ENCODE assay signal across 13 mouse cellular contexts in genomic region chr2:127338012-127338411, GRCm38 (mm10). TPM values are rescaled to one million over a fixed set of nuclear protein-coding genes. Genes with fewer than 3 reads are reported as not detected.
DNase-seq lines count a peak whose midpoint lies in the region; ATAC-seq and TF ChIP-seq lines count a peak whose summit lies in the region.
"Had no signal": no experiment of that assay in that cellular context is flagged by ENCODE, and none has a peak within 500 bp of the region (broad histone marks: within the 10 kb centered on the region; RNA-seq: fewer than 3 reads in every experiment).

No protein-coding gene starts in this region.

- no peak for DNase-seq in heart, adult 8-10 months (ENCODE audit: low spot score)
- no peak for DNase-seq in liver, embryonic 14.5 days (ENCODE audit: low read depth in 3 of 3, low spot score in 3 of 3)
- peak; percentile 37 to 66 for DNase-seq in spleen, postnatal 4 days (ENCODE audit: low spot score in 2 of 2)
- DNase-seq in left cerebral cortex, postnatal 36 days (ENCODE audit: low spot score in 2 of 2) = no peak
- DNase-seq: adrenal gland, postnatal 10 days had no signal

- 71% methylated on average over 7 of the region's 7 CpGs for WGBS in heart, embryonic 13.5 days
- WGBS in liver, embryonic 14.5 days (ENCODE audit: insufficient replicate concordance) = 41% methylated on average over 7 of the region's 7 CpGs

- TF ChIP-seq CTCF in liver, embryonic 14.5 days (IDR thresholded peaks at IDR 0.05; ENCODE audit: low read depth) = no peak

- H3K9ac ChIP-seq in heart, embryonic 13.5 days = peak overlapping the region; percentile 83
- no peak overlapping the region for H3K9ac ChIP-seq in liver, embryonic 14.5 days (replicated peaks)
- H3K9ac ChIP-seq: forebrain, embryonic 13.5 days; stomach, embryonic 15.5 days had no signal

- intact Hi-C loops in left cerebral cortex, postnatal 36 days (cut with DNase I) = loop anchor here (10.0 kb wide), 1 partner anchor 173 kb away; no protein-coding TSS in a partner anchor

- no peaks in the 10 kb centered on the region for H3K36me3 ChIP-seq in heart, embryonic 13.5 days
- peaks cover 8% of the 10 kb centered on the region for H3K36me3 ChIP-seq in megakaryocyte, embryonic 14.5 days (replicated peaks; ENCODE audit: low read length)
- H3K36me3 ChIP-seq in liver, embryonic 14.5 days (replicated peaks; ENCODE audit: control insufficient read depth, insufficient read depth, low read depth) = no peaks in the 10 kb centered on the region
- H3K36me3 ChIP-seq: stomach, embryonic 15.5 days had no signal

- H3K4me2 ChIP-seq in heart, embryonic 13.5 days = peak overlapping the region; percentile 91
- peak overlapping the region; percentile 67; the same call in 1 of the 2 replicates for H3K4me2 ChIP-seq in liver, embryonic 14.5 days (ENCODE audit: low read depth)
- H3K4me2 ChIP-seq: forebrain, embryonic 13.5 days had no signal

- H3K27me3 ChIP-seq in heart, embryonic 13.5 days (replicated peaks) = peaks cover 49% of the 10 kb centered on the region
- peaks cover 16% of the 10 kb centered on the region for H3K27me3 ChIP-seq in megakaryocyte, embryonic 14.5 days (replicated peaks)
- peaks cover 11% of the 10 kb centered on the region for H3K27me3 ChIP-seq in liver, embryonic 14.5 days (ENCODE audit: control insufficient read depth, insufficient read depth, low read length)

- TF ChIP-seq EP300 in liver, embryonic 14.5 days (IDR thresholded peaks at IDR 0.05; ENCODE audit: low read depth) = no peak

- no peaks in the 10 kb centered on the region for H3K9me3 ChIP-seq in heart, embryonic 13.5 days
- no peaks in the 10 kb centered on the region for H3K9me3 ChIP-seq in megakaryocyte, embryonic 14.5 days
- no peaks in the 10 kb centered on the region for H3K9me3 ChIP-seq in liver, embryonic 14.5 days (ENCODE audit: control insufficient read depth, low read length)
- H3K9me3 ChIP-seq: forebrain, embryonic 13.5 days; stomach, embryonic 15.5 days had no signal

- peaks cover 34% of the 10 kb centered on the region for H3K4me1 ChIP-seq in heart, embryonic 13.5 days
- peaks cover 86% of the 10 kb centered on the region for H3K4me1 ChIP-seq in megakaryocyte, embryonic 14.5 days
- peaks cover 0 to 10% of the 10 kb centered on the region in 2 experiments; a peak in 3 of 4 replicates for H3K4me1 ChIP-seq in liver, embryonic 14.5 days (replicated peaks; ENCODE audit: control insufficient read depth in 2 of 2, insufficient read depth in 2 of 2, low read length in 1 of 2)

- H3K4me3 ChIP-seq in heart, embryonic 13.5 days = peak overlapping the region; percentile 68
- peak overlapping the region; percentile 83 for H3K4me3 ChIP-seq in megakaryocyte, embryonic 14.5 days (replicated peaks)
- H3K4me3 ChIP-seq in liver, embryonic 14.5 days (ENCODE audit: insufficient read depth in 1 of 2, low read depth in 2 of 2, low read length in 2 of 2) = no peak overlapping the region
- H3K4me3 ChIP-seq: forebrain, embryonic 13.5 days had no signal

- ATAC-seq in heart, embryonic 13.5 days (ENCODE audit: extremely low read depth, insufficient number of reproducible peaks, low FRiP score, low TSS enrichment) = no peak
- no peak for ATAC-seq in megakaryocyte, adult 5-6 weeks (ENCODE audit: poor library complexity, severe bottlenecking)
- no peak for ATAC-seq in liver, embryonic 14.5 days (ENCODE audit: insufficient read depth)
- ATAC-seq in megakaryocyte-erythroid progenitor cell, adult 5-6 weeks (replicated peaks; ENCODE audit: low FRiP score, low TSS enrichment, poor library complexity, severe bottlenecking) = no peak
- ATAC-seq: forebrain, embryonic 13.5 days had no signal

- H3K27ac ChIP-seq in heart, embryonic 13.5 days (replicated peaks) = 0 out of 2 replicates have a peak overlapping the region, but pooled peaks have one; percentile 74
- no peak overlapping the region for H3K27ac ChIP-seq in liver, embryonic 14.5 days
- H3K27ac ChIP-seq: forebrain, embryonic 13.5 days; stomach, embryonic 15.5 days had no signal

RNA-seq across cellular contexts. Expression of gene Astl, which starts 0.4 kb away (rescaled TPM):
- polyA plus RNA-seq in heart, embryonic 13.5 days (2015; fragmentation: Nextera tagmentation; extraction: Ambion mirVana) = not detected in 2 replicates
- total RNA-seq in heart, adult 8-10 months (2022) = not detected
- not detected in 2 replicates for polyA plus RNA-seq in megakaryocyte, embryonic 14.5 days (2012; ENCODE audit: insufficient read depth, low replicate concordance)
- total RNA-seq in megakaryocyte, adult 5-6 weeks (2015) = 0.18 TPM in 1 of 2 replicates, not detected in the other
- 0.07 TPM in 1 of 2 replicates, not detected in the other for total RNA-seq in megakaryocyte, adult 5-6 weeks (2017)
- polyA plus RNA-seq in liver, embryonic 14.5 days (2012; rRNA removed) = not detected in 2 replicates
- not detected in 2 replicates for polyA plus RNA-seq in liver, embryonic 14.5 days (2014; fragmentation: Nextera tagmentation; extraction: Ambion mirVana)
- total RNA-seq in left cerebral cortex, postnatal 36 days (2021) = not detected
- total RNA-seq in megakaryocyte-erythroid progenitor cell, adult 5-6 weeks (2014; fragmentation: Nextera tagmentation) = 0.40 TPM in 1 of 2 replicates, not detected in the other
- not detected in 2 replicates for total RNA-seq in megakaryocyte-erythroid progenitor cell, adult 5-6 weeks (2017)
- polyA plus RNA-seq: forebrain, embryonic 13.5 days; limb, embryonic 11.5 days; neural tube, embryonic 14.5 days; stomach, embryonic 15.5 days had no signal

RNA-seq across cellular contexts. Expression of gene Dusp2, which starts 2.1 kb away (rescaled TPM):
- 13.5 and 15.9 TPM in 2 replicates for polyA plus RNA-seq in heart, embryonic 13.5 days (2015; fragmentation: Nextera tagmentation; extraction: Ambion mirVana)
- total RNA-seq in heart, adult 8-10 months (2022) = 1 to 10 TPM in 2 of 4 experiments, under 1 TPM in 2; 0.27 to 1.6 (median 0.69) TPM
- polyA plus RNA-seq in megakaryocyte, embryonic 14.5 days (2012; ENCODE audit: insufficient read depth, low replicate concordance) = 3.9 and 14.6 TPM in 2 replicates
- 8.6 and 10.9 TPM in 2 replicates for total RNA-seq in megakaryocyte, adult 5-6 weeks (2015)
- total RNA-seq in megakaryocyte, adult 5-6 weeks (2017) = 10.1 and 10.9 TPM in 2 replicates
- polyA plus RNA-seq in liver, embryonic 14.5 days (2012; rRNA removed) = 1.1 and 1.8 TPM in 2 replicates
- 1.5 and 1.7 TPM in 2 replicates for polyA plus RNA-seq in liver, embryonic 14.5 days (2014; fragmentation: Nextera tagmentation; extraction: Ambion mirVana)
- total RNA-seq in left cerebral cortex, postnatal 36 days (2021) = 1 to 10 TPM; 1.6 to 2.5 TPM
- total RNA-seq in megakaryocyte-erythroid progenitor cell, adult 5-6 weeks (2014; fragmentation: Nextera tagmentation) = 18.4 and 29.2 TPM in 2 replicates
- 33.5 and 35.8 TPM in 2 replicates for total RNA-seq in megakaryocyte-erythroid progenitor cell, adult 5-6 weeks (2017)

RNA-seq across cellular contexts. Expression of gene Adra2b, which starts 25.0 kb away (rescaled TPM):
- polyA plus RNA-seq in heart, embryonic 13.5 days (2015; fragmentation: Nextera tagmentation; extraction: Ambion mirVana) = 1.6 and 1.8 TPM in 2 replicates
- under 1 TPM; 0.41 to 0.78 (median 0.70) TPM for total RNA-seq in heart, adult 8-10 months (2022)
- not detected in 2 replicates for polyA plus RNA-seq in megakaryocyte, embryonic 14.5 days (2012; ENCODE audit: insufficient read depth, low replicate concordance)
- not detected in 2 replicates for total RNA-seq in megakaryocyte, adult 5-6 weeks (2015)
- not detected in 2 replicates for total RNA-seq in megakaryocyte, adult 5-6 weeks (2017)
- 12.4 and 13.2 TPM in 2 replicates for polyA plus RNA-seq in liver, embryonic 14.5 days (2012; rRNA removed)
- 20.0 and 24.4 TPM in 2 replicates for polyA plus RNA-seq in liver, embryonic 14.5 days (2014; fragmentation: Nextera tagmentation; extraction: Ambion mirVana)
- total RNA-seq in left cerebral cortex, postnatal 36 days (2021) = under 1 TPM; 0.25 to 0.97 TPM
- total RNA-seq in megakaryocyte-erythroid progenitor cell, adult 5-6 weeks (2014; fragmentation: Nextera tagmentation) = not detected in 2 replicates
- not detected in 2 replicates for total RNA-seq in megakaryocyte-erythroid progenitor cell, adult 5-6 weeks (2017)

Comparison
In these comparisons a context has a peak if more than half of its experiments do, and no peak if none do; other contexts are left out.
1. H3K4me3 ChIP-seq: peak in heart, embryonic 13.5 days (single experiment) and megakaryocyte, embryonic 14.5 days (single experiment); none in liver, embryonic 14.5 days (0 of 2).
2. DNase-seq: peak in spleen, postnatal 4 days (2 of 2); none in heart, adult 8-10 months (single experiment), liver, embryonic 14.5 days (0 of 3) and left cerebral cortex, postnatal 36 days (0 of 2).